Mouse (Mus musculus) cortical plate, adult 2 months (tissue): Measurements from ENCODE around the gene Strn4.

ENCODE experiments used
- CTCF ChIP-seq: fragments of 200-500 bp; IDR thresholded peaks from 2 replicates; pipeline ENCODE4 v1.5.1; 2011; ENCODE audit warnings: mild to moderate bottlenecking, control low read depth, low read length; ENCODE audit not compliant: insufficient read depth; ENCODE audit errors: extremely low read depth
- POLR2A ChIP-seq: fragments of 200-500 bp; IDR thresholded peaks from 2 replicates; pipeline ENCODE4 v1.6.1; 2011; ENCODE audit warnings: mild to moderate bottlenecking, low read length, control low read depth; ENCODE audit not compliant: insufficient read depth; ENCODE audit errors: extremely low read depth

- TF ChIP-seq CTCF: 0 out of 2 replicates have a peak, but pooled peaks have one; percentile 0
- no peak for TF ChIP-seq POLR2A
Measured at GRCm38 (mm10) chr7:16873392-16873791, 57.7 kb downstream of the Strn4 start.
